Mouse (Mus musculus) G1E-ER4 (cell line): Measurements from ENCODE around the gene B9d1. TPM values are rescaled to one million over a fixed set of nuclear protein-coding genes. Genes with fewer than 3 reads are reported as not detected.

Experiments
- GATA1 ChIP-seq: IDR thresholded peaks from one replicate; pipeline ENCODE4 v1.8.0; 2012; ENCODE audit warnings: low read length, inconsistent platforms
- polyA plus RNA-seq: library from polyadenylated mRNA; stranded (reverse); fragments of >175 nt; gene quantifications from 2 replicates; pipeline ENCODE4 v1.2.3, GENCODE M21; 2012

B9d1 gene
- polyA plus RNA-seq, 1 experiment, result 15.8 TPM

DNA sequence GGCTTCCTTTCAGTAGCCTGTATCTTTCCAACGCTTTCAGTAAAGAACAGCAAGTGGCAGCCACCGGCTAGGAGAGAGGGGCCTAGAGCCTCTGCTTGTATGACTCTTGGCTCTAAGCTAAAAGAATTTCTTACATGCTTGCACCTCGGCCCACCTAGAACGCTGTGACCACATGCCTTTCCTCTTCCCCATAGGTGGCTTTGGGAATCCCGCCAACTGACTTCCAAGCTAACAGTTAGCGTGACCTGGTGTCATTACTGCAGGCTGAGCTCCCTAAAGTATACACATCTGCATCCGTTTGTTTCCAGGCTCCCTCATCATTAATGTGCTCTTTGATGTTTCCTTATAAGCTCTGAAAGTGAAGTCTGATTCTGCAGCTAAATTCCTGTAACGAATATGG, 1.0 kb upstream of the B9d1 start:
- TF ChIP-seq GATA1, result no peak

DNA sequence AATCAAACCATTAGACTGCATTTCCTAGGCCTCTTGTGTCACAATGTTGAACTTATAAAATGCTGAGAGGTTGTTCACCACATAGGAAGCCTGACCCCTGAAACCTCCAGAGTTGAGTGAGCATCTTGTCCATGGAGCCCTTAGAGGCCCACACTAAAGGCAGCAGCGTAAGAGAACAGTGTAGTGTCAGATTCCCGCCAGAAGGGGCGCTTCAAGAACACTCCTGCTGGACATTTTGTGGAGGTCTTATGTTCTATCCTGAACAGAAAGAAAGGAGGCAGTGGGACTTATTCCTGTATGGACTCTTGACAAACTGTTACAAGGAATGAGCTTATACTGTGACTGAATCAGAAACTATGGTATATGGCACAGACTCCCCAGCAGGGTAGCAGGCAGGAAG, 10.0 kb downstream of the B9d1 start:
- TF ChIP-seq GATA1, result no peak

DNA sequence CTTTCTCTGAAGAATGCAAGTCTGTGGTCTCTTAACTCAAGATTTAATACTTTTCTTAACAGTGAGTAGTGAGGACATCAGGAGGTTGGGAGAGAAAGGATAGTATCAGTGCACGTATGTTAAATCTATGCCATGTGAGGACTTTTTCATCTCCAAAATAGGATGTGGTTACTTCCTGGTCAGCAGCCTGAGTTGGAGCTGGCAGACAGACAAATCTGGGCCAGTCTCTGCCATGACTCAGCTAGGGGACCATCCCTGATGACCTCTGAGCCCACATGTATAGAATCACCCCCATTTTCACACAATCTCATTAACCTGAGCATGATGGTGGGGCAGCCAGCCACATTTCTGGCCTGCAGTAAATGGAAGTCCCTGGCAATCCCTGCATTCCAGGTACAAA, 13.0 kb downstream of the B9d1 start:
- no peak for TF ChIP-seq GATA1

DNA sequence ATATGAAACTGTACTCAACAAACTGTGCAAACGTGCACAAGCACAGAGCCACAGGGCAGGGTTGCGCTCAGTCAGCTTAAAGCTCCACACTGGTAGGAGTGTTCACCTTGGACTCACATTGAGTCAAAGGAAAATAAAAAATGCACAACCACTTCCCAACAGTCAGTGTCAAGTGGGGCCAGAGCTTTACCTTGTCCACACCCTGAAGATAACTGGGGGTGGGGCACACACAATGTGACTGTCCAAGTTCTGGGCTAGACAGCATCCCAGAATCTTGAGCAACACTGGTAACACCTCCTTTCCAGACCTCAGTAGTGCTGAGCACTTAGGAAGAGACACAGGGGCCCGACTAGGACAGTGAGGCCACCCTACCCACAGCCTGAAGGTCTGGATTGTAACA, 13.9 kb downstream of the B9d1 start:
- no peak for TF ChIP-seq GATA1

DNA sequence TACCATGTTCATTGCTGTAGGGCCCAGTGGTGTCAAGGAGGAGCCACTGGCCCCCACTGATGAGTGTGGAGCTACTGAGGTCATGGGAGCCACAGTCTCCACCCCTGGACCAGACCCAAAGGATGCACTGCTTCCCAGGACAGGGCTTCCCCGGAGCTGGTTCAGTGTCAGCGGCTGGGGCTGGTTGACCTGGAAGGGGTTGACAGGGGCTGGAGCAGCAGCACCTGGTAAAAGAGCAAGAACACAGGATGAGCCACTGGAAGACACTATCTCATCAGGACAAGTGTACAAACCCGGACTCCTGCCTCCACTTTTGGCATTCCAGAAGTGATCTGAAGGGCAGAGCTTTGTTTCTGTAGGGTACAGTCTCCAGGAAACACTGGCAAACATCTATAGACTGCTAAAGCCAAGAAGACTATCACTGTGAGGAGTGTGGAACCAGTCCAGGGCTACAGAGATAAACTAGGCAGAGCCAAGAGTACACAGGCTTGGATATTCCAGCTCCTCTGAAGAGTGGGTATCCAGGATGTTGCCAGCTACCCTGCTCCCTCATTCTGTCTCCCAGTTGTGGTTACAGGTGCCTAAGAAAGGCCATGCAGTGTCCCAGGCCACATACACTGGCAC, 14.7 kb downstream of the B9d1 start:
- no peak for TF ChIP-seq GATA1

DNA sequence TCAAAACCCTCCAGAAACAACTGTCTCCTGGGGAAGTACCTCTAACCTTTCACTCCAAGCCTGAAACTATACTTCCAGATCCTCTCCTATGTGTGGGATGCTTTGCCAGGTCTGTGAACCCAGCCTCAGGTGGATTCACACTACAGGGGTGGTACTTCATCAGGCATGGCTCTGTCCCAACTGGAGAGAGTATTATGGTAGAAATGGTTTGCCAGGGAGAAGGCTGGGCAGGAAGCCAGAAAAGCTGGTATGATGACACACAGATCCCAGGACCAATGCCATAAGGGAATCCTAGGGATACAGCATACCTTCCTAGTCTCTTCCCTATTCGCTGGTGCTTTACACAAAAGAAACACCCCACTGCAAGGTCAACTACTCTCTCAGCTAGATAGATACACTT, 21.9 kb downstream of the B9d1 start:
- TF ChIP-seq GATA1, result no peak

DNA sequence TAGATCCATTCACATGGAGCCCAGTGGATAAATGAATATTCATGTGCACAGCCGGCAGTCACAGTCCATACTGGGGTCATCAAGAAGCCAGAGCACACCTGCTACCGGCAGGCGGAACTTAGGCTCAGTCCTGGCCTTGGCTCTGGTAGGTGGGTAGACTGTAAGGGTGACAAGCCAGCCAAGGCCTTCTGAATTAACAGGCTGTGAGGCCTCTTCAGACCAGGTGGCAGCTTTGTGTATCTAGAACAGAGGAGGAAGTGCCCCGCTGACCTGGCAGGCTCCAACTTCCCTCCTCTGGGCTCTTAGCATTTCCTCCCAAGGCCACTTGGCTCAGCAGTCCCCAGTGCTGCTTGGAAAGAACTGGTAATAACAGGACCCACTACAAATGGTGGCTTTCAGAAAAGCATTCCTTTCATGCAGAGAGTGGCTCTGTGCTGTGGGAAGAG, 24.3 kb downstream of the B9d1 start:
- no peak for TF ChIP-seq GATA1

DNA sequence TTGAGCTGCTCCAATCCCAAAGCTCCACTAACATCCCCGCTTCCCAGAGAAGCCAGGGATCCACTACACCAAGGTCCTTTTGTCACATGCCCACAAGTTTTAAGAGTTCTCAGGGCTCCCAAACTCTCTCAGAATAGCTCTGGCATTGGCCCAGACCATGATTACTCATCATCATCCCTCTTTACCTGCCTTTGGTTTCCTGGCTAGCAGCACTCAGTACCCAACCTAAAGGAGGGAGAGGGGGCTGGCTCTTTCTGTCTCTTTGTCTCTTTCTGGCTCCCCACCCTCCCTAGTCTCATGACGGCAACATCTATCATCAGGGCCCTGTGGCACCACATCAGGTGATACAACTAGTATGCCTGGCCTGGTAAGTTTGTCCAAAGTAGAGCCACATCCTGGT, 27.9 kb downstream of the B9d1 start:
- no peak for TF ChIP-seq GATA1

DNA sequence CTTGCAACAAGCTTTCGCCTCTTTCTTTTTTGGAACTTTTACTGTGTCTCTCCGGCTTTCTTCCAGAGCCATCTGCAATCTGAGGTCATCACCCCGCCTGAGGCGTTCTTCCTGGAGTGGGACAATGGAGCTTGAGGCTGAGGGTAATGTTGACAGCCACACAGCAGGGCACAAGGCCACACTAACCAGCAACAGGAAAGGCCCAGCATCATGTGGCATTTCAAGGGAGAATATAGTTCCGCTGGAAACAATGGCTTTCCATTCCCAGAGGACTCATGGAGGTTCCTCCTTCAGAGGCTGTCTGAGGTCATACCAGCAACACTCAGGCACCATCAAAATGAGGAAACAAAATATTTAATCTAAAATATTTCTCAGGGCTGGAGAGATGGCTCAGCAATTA, 28.6 kb downstream of the B9d1 start:
- no peak for TF ChIP-seq GATA1

DNA sequence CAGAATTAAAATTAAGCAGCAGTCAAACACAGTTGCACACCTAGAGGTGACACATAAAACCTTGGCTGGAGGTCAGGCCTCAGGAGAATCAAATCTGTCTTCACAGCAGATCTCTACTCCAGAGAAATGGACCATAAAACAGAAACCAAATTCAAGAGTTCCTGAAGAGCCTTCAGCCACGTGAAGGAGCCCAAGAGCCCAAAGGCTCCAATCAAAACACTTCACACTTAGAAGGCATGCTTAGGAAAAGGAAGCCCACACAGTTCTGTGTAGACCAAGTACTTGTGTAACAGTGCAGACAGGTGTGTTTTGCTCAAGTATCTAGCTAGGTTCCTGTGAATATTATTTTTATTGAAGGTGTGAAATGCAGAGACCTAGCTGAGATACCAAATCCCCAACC, 30.6 kb downstream of the B9d1 start:
- TF ChIP-seq GATA1, result no peak

DNA sequence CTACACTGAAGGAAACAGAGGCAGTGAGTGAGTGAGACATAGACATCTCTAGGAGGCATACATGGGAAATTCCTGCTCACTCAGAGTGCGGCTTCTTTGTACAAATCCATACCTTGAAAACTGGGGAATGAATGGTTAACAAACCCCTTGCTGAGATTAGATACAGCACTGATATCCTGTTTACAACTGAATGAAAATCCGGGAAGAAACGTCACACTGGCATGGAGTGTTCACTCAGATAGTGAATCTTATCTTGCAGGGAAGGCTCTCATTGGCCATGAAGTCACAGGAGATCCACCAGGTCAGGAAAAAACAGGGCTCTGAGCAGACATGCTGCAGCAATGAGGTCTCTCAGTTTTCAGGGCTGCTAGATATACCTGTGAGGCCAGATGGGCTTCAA, 32.0 kb downstream of the B9d1 start:
- no peak for TF ChIP-seq GATA1

DNA sequence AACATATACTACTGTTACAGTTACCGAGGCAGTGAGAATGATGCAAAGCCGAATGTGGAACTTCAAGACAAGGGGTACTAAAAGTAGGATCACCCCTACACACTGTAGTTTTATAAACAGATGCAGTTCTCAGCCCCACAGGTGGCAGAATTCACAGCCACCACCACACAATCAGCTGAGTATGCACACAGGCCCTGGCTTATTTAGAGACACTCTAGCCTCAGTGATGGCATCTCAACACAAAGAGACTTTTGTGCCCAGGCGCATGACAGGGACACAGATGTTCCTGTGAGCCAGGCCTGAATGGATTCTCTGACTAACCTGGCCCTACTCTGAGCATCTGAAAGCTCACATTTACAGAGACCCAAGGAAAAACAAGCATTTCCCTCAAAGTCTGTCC, 32.4 kb downstream of the B9d1 start:
- TF ChIP-seq GATA1, result no peak

DNA sequence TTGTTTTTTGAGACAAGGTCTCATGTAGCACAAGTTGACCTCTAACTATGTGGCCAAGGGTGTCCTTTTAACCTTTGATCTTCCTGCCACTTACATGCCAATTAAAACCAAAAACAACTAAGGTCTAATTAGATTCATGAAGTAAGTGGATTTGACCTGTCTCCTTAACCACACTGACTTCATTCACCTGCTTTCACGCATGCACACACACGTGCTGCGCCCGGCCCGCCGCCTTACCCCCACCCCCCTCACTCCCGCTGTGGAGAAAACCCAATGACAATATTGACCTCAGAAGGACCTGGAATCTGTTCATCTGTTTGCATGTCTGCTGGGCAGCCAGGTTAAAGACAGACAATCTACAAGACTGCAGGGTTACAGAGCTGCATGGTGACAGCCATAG, 35.7 kb downstream of the B9d1 start:
- no peak for TF ChIP-seq GATA1

DNA sequence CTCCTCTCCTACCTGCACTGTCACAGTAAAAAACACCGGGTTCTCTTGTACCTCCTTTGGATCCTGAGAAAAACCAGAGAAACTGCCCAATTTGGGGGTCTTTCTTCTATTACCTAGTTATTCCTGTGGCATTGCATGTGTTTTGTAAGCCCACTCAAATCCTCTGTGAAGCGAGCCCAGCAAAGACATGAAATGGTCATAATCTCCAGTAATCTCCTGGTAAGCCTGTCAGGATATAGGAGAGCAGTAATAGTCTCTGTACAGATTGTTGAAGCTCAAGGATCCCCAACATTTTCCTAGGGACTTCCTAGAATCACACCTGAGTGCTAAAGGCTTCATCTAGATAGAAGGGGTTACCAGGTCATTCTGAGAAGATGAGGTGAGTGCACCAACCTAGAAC, 36.2 kb downstream of the B9d1 start:
- TF ChIP-seq GATA1, result no peak

DNA sequence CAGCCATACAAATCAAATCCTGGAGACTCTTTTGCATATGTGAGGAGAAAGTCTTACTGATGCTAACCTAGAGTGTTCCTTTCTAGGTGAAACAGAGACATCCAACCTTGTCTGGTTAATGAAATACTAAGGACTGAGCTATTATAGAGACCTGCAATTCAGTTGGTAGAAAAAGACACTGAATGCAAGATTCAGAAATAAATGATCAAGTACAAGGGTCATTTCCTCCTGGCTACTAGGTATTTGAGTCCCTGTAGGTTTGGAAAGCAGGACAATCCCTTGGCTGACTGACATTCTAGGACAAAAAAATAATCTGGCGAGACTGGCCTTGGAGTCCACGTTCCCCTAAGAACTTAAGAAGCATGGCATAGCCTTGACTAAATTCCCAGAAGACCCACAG, 40.6 kb downstream of the B9d1 start:
- no peak for TF ChIP-seq GATA1

DNA sequence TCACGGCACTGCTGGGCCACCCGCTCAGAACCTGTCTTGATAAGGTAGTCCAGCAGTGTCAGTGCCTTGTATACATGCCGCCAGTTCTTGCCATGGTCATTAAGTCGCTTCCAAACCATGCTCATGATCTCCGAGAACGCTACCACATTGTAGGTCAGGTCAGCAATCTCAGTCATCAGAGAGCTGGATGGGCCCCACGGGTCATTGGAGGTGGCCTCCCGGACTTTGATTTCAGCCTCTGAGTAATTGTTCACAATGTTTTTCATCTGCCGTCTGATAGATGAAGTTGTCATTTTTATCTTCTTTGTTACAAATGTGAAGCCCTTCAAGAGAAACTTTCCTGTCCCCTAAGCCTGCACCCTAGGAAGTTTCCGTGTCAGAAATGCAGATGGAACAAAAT, 41.5 kb downstream of the B9d1 start:
- TF ChIP-seq GATA1, result no peak

DNA sequence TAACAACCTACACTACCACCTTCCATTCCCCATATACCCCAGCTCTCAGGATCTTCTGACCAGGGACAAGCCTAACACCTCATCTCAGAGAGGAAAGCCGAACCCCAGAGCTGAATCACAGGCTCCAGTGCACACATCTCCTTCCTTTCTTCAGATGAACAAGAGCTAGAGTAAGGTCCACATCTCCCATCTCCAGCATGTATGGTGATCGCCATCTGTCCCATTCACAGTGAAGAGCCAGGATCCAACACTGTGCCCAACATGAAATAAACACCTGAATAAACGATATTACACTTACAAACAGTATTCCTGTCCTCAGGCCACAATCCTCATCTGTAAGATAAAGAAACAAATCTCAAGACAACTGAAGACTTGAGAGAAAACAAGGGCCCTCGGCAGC, 42.8 kb downstream of the B9d1 start:
- no peak for TF ChIP-seq GATA1

DNA sequence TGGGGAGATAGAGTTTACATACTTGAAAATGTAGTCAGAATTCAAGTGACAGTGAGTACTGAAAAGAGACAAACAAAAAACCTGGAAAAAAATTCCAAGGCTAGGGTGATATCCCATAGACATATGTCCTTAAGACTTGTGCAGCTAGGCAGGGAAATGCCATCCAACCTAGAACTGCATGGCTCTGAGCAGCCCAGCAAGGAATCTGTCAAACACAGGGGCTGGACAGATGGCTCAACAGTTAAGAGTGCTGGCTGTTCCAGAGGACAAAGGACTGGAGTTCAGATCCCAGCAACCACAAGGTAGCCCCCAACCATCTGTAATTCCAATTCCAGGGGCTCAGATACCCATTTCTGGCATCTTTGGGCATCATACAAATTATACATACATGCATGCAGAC, 45.7 kb downstream of the B9d1 start:
- TF ChIP-seq GATA1, result no peak

DNA sequence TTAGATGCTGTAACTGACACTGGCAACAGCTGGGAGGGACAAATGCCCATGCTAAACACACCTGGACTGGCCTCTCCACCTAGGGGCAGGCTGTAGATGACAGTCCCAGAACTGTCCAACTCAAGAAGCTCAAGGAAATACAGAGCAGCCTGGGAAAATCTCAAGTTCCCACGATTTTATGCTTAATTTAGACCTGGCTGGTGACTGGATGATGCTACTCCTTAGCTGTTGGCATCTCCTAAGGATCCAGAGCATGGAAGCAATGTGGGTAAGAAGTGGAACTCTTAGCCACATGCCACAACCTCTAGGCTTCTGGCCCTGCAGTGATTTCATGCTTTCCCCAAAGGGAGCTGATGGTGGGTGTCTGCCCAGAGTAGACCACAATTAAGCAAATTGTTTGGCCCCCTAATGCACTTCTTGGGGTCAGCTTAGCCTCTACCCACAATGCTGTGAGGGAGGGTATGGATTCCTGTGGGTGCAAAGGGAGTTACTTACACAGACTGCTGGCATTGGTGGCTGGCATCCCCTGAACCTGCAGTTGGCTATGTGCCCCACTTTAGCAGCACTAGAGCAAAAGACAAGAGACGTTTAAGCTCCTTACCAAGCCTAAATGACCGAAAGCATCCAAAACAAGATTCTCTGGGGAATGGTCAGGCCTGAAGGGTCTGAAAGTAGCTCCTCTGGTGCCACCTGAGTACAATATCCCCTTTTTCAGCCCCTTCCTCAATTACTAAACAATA, 48.2 kb downstream of the B9d1 start:
- no peak for TF ChIP-seq GATA1
